Mouse (Mus musculus) kidney, adult 2 months (tissue): ENCODE measurements around the gene Gm17949.

Experiments
- CTCF ChIP-seq: fragments of 200-500 bp; conservative IDR thresholded peaks from 2 replicates; pipeline ENCODE4 v1.5.1; 2011; ENCODE audit warnings: low read depth, mild to moderate bottlenecking, control low read depth, low read length, moderate library complexity, mixed read lengths; ENCODE audit not compliant: insufficient read depth, insufficient read length
- POLR2A ChIP-seq: fragments of 200-500 bp; IDR thresholded peaks from one replicate; pipeline ENCODE4 v1.6.1; 2011; ENCODE audit warnings: low read depth, low read length, control low read depth

GRCm38 (mm10) chr17:57061069-57061468 lies 49.8 kb downstream of the Gm17949 start:
- no peak for TF ChIP-seq CTCF
- TF ChIP-seq POLR2A, result no peak
